Mouse (Mus musculus): Measurements from ENCODE around the gene Nyap1.

GRCm38 (mm10) chr5:137746851-137747325 lies 5.5 kb upstream of the Nyap1 start:
- TF ChIP-seq CTCF (conservative IDR thresholded peaks at IDR 0.05; ENCODE audit: insufficient read depth, insufficient read length, low read depth, low read length) (no peak), POLR2A (IDR thresholded peaks at IDR 0.05; ENCODE audit: low read depth, low read length) (no peak)

Measured in kidney, adult 2 months (tissue).